Mouse (Mus musculus): ENCODE results near the gene Pdcd2l. TPM values are rescaled to one million over a fixed set of nuclear protein-coding genes. Genes with fewer than 3 reads are reported as not detected.

The Pdcd2l gene
- total and polyA plus RNA-seq, 2 experiments from 2014 or later, result 35.0 to 64.4 TPM

DNA sequence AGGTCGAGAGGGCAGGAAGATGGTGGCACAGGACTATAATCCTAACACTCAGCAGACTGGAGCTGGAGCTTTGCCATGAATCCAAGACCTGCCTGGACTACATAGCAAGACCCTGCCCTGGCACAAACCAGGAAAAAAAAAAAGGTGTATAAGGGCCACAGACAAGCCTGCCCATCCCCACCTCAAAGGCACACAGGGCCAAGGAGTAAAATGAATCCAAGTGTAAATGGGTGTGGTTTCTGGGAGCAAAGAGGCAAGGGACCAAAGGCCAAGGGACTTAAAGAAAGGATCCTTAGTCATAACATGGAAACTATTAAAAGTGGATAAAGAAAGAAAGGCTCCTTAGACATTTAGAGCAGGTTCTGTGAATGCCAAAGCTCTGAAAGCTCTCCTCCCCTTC is 22.0 kb upstream of the Pdcd2l start:
- Histone ChIP-seq H3K27me3 (ENCODE audit: insufficient read depth, low read length) (no peaks in the 10 kb centered on the region), H3K4me1 (ENCODE audit: insufficient read depth, low read length) (no peaks in the 10 kb centered on the region), H3K9ac (replicated peaks; ENCODE audit: low read length, poor library complexity, severe bottlenecking) (no peak overlapping the region), H3K9me3 (ENCODE audit: low read length) (no peaks in the 10 kb centered on the region), H3K4me3 (ENCODE audit: low read depth, low read length) (no peak overlapping the region), H3K27ac (ENCODE audit: low read depth, low read length) (no peak overlapping the region), H3K36me3 (ENCODE audit: insufficient read depth, low read length) (peaks cover 72% of the 10 kb centered on the region), H3K4me2 (ENCODE audit: low read depth, low read length, poor library complexity, severe bottlenecking) (no peak overlapping the region)
- 75% methylated on average over 1 of the region's 1 CpGs for WGBS
- no peak for DNase-seq (ENCODE audit: low spot score)
- no peak for ATAC-seq (ENCODE audit: low FRiP score)
- no peak for TF ChIP-seq CTCF (IDR thresholded peaks at IDR 0.05)

- Histone ChIP-seq H3K4me1 (ENCODE audit: insufficient read depth, low read length) (no peaks in the 10 kb centered on the region), H3K4me2 (ENCODE audit: low read depth, low read length, poor library complexity, severe bottlenecking) (no peak overlapping the region), H3K9me3 (ENCODE audit: low read length) (no peaks in the 10 kb centered on the region), H3K36me3 (ENCODE audit: insufficient read depth, low read length) (peaks cover 75% of the 10 kb centered on the region), H3K9ac (replicated peaks; ENCODE audit: low read length, poor library complexity, severe bottlenecking) (no peak overlapping the region), H3K27me3 (ENCODE audit: insufficient read depth, low read length) (no peaks in the 10 kb centered on the region), H3K4me3 (ENCODE audit: low read depth, low read length) (no peak overlapping the region), H3K27ac (ENCODE audit: low read depth, low read length) (no peak overlapping the region)
- WGBS, result 92% methylated on average over 10 of the region's 10 CpGs
- no peak for ATAC-seq (ENCODE audit: low FRiP score)
- TF ChIP-seq CTCF (IDR thresholded peaks at IDR 0.05), result no peak
- no peak for DNase-seq (ENCODE audit: low spot score)
Observed at GRCm38 (mm10) chr7:34216474-34216873, 20.0 kb upstream of the Pdcd2l start.

DNA sequence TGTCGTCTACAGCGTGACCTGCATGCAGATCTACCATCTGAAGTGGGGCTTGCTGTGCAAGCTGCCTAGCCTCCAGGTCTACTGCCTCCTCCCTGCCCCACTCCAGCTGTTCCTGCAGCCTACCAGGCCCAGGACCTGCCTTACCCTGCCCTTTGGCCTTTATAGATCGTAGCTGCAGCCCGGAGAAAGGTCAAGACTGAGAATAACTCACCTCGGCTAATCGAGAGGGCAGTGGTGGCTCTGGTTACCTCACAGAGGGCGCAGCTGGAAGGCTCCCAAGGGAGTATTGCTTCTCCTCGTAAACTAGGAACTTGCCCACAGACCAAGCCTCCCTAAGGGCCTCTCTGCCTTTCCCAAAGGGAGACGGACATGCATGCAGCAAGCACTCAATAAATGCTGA is 19.0 kb upstream of the Pdcd2l start:
- DNase-seq (ENCODE audit: low spot score) (no peak), ATAC-seq (ENCODE audit: low FRiP score) (no peak)
- H3K9me3 ChIP-seq (ENCODE audit: low read length), result no peaks in the 10 kb centered on the region
- H3K4me3 ChIP-seq (ENCODE audit: low read depth, low read length), result no peak overlapping the region
- no peak for TF ChIP-seq CTCF (IDR thresholded peaks at IDR 0.05)
- H3K27ac ChIP-seq (ENCODE audit: low read depth, low read length), result no peak overlapping the region
- 94% methylated on average over 9 of the region's 9 CpGs for WGBS
- H3K4me1 ChIP-seq (ENCODE audit: insufficient read depth, low read length), result no peaks in the 10 kb centered on the region
- peaks cover 76% of the 10 kb centered on the region for H3K36me3 ChIP-seq (ENCODE audit: insufficient read depth, low read length)
- H3K4me2 ChIP-seq (ENCODE audit: low read depth, low read length, poor library complexity, severe bottlenecking), result no peak overlapping the region
- H3K27me3 ChIP-seq (ENCODE audit: insufficient read depth, low read length), result no peaks in the 10 kb centered on the region
- no peak overlapping the region for H3K9ac ChIP-seq (replicated peaks; ENCODE audit: low read length, poor library complexity, severe bottlenecking)

DNA sequence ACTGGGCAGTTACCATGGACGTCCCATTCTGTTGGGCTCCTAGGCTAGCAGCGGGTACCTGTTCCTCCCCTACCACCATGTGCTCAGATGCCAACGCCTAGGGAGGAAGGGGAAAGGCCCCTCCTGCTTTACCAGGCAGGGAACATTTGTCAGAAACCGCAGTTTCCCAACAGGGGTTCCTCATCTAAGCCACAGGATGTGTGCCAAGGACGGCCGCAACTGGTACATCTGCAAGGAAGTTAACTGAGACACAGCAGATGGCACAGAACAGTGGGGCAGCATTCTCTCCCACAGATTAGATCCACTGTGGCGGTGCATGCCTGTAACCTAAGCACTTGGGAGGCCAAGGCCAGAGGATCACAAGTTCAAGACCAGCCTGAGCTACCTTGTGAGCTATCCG is 18.2 kb upstream of the Pdcd2l start:
- H3K9ac ChIP-seq (replicated peaks; ENCODE audit: low read length, poor library complexity, severe bottlenecking), result no peak overlapping the region
- H3K27ac ChIP-seq (ENCODE audit: low read depth, low read length), result no peak overlapping the region
- no peaks in the 10 kb centered on the region for H3K27me3 ChIP-seq (ENCODE audit: insufficient read depth, low read length)
- no peak for TF ChIP-seq CTCF (IDR thresholded peaks at IDR 0.05)
- H3K4me3 ChIP-seq (ENCODE audit: low read depth, low read length), result no peak overlapping the region
- H3K4me2 ChIP-seq (ENCODE audit: low read depth, low read length, poor library complexity, severe bottlenecking), result no peak overlapping the region
- H3K36me3 ChIP-seq (ENCODE audit: insufficient read depth, low read length), result peaks cover 79% of the 10 kb centered on the region
- DNase-seq (ENCODE audit: low spot score) (no peak), ATAC-seq (ENCODE audit: low FRiP score) (no peak)
- WGBS, result 90% methylated on average over 8 of the region's 8 CpGs
- no peaks in the 10 kb centered on the region for H3K9me3 ChIP-seq (ENCODE audit: low read length)
- no peaks in the 10 kb centered on the region for H3K4me1 ChIP-seq (ENCODE audit: insufficient read depth, low read length)

DNA sequence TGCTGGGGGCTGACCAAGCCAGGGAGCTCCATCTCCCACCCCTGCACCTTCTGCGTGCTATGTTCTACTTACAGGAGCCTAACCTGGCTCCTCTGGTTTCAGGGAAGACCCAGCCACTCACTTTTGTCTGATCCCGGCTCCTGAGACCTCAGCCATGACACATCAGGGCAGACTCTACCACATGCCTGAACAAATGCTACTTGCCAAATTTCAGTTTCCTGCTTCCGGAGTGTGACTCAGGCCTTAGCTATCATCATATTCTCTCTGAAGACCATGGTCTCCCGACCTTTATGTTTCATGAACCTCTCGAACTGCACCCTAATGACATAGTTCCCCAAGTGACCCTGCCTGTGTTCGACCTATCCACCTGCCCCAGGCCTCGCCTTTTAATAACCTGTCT is 16.8 kb upstream of the Pdcd2l start:
- TF ChIP-seq CTCF (IDR thresholded peaks at IDR 0.05), result no peak
- Histone ChIP-seq H3K4me3 (ENCODE audit: low read depth, low read length) (no peak overlapping the region), H3K27ac (ENCODE audit: low read depth, low read length) (no peak overlapping the region), H3K4me2 (ENCODE audit: low read depth, low read length, poor library complexity, severe bottlenecking) (no peak overlapping the region), H3K9ac (replicated peaks; ENCODE audit: low read length, poor library complexity, severe bottlenecking) (no peak overlapping the region), H3K9me3 (ENCODE audit: low read length) (no peaks in the 10 kb centered on the region), H3K4me1 (ENCODE audit: insufficient read depth, low read length) (no peaks in the 10 kb centered on the region), H3K27me3 (ENCODE audit: insufficient read depth, low read length) (no peaks in the 10 kb centered on the region), H3K36me3 (ENCODE audit: insufficient read depth, low read length) (peaks cover 84% of the 10 kb centered on the region)
- ATAC-seq (ENCODE audit: low FRiP score) (no peak), DNase-seq (ENCODE audit: low spot score) (no peak)
- WGBS, result 95% methylated on average over 7 of the region's 7 CpGs

DNA sequence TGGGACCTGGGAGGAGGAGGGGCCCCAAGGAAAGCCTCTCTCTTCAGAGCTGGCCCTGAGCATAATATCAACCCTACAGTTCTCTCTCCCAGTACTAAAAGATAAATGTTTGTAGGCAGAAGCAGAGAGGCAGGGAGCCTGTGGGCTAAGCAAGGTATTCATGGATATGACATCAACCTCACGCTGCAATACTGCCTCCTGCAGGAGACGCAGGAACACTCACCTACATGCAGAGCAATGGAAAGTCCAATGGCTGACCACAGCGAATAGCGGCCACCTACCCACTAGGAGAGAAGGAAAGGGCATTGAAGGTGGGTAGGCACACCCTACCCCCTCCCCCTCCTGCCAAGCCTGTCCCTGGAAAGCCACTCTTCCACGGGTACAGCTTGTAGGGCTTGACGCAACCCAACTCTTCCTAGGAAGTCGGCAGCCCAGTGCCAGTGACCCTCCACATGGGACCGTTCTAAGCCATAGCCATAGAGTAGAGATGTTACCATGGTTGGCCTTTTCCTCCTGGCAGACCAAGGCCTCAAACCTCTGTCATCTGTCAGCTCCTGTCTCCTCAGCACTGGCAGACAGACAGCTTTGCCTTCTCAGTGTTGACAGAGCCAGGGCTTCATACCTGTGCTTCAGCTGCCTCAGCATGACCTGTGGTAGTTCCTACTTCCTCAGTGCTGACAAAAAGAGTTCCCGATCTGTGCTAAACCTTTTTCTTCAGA is 11.7 kb upstream of the Pdcd2l start:
- Histone ChIP-seq H3K27ac (ENCODE audit: low read depth, low read length) (no peak overlapping the region), H3K4me3 (ENCODE audit: low read depth, low read length) (no peak overlapping the region), H3K9me3 (ENCODE audit: low read length) (no peaks in the 10 kb centered on the region), H3K4me1 (ENCODE audit: insufficient read depth, low read length) (no peaks in the 10 kb centered on the region), H3K36me3 (ENCODE audit: insufficient read depth, low read length) (peaks cover 90% of the 10 kb centered on the region), H3K4me2 (ENCODE audit: low read depth, low read length, poor library complexity, severe bottlenecking) (no peak overlapping the region), H3K27me3 (ENCODE audit: insufficient read depth, low read length) (no peaks in the 10 kb centered on the region), H3K9ac (replicated peaks; ENCODE audit: low read length, poor library complexity, severe bottlenecking) (no peak overlapping the region)
- ATAC-seq (ENCODE audit: low FRiP score) (no peak), DNase-seq (ENCODE audit: low spot score) (no peak)
- peak; percentile 22; the same call in 1 of the 2 replicates for TF ChIP-seq CTCF (IDR thresholded peaks at IDR 0.05)
- whole genome bisulfite sequencing, result 90% methylated on average over 9 of the region's 9 CpGs

All from midbrain, postnatal 0 days (tissue).